In genomic region chr1:151078909-151079522, GRCm38 (mm10) we compare ENCODE assay signal across 8 mouse cellular contexts.
DNase-seq lines count a peak whose midpoint lies in the region; ATAC-seq and TF ChIP-seq lines count a peak whose summit lies in the region.

No protein-coding gene starts in this region.

- no peak for ATAC-seq in heart, embryonic 11.5 days (replicated peaks; ENCODE audit: insufficient number of reproducible peaks, low FRiP score, low TSS enrichment)
- ATAC-seq in kidney, embryonic 14.5 days (ENCODE audit: low FRiP score, low TSS enrichment), result peak; percentile 77; the same call in 1 of the 2 replicates

- no peaks in the 10 kb centered on the region for H3K36me3 ChIP-seq in heart, embryonic 11.5 days (ENCODE audit: control insufficient read depth, insufficient read depth, low read length)
- H3K36me3 ChIP-seq in kidney, embryonic 14.5 days (ENCODE audit: control insufficient read depth, insufficient read depth, low read length), result no peaks in the 10 kb centered on the region
- no peaks in the 10 kb centered on the region for H3K36me3 ChIP-seq in myocyte (ENCODE audit: control insufficient read depth, insufficient read depth)

- H3ac ChIP-seq in myocyte (ENCODE audit: control insufficient read depth, insufficient read length), result no peak overlapping the region

- no peaks in the 10 kb centered on the region for H3K27me3 ChIP-seq in heart, embryonic 11.5 days (ENCODE audit: control insufficient read depth, insufficient read depth, low read length)
- H3K27me3 ChIP-seq in kidney, embryonic 14.5 days (ENCODE audit: control insufficient read depth, insufficient read depth, low read length), result no peaks in the 10 kb centered on the region
- no peaks in the 10 kb centered on the region for H3K27me3 ChIP-seq in myocyte (ENCODE audit: control insufficient read depth, insufficient read depth, insufficient read length)

- H3K79me2 ChIP-seq in myocyte (ENCODE audit: control insufficient read depth, insufficient read depth), result no peaks in the 10 kb centered on the region

- 28% methylated on average over 16 of the region's 16 CpGs for WGBS in heart, embryonic 11.5 days (ENCODE audit: insufficient replicate concordance)
- 34% methylated on average over 16 of the region's 16 CpGs for WGBS in kidney, embryonic 14.5 days

- peak overlapping the region; percentile 43; the same call in 1 of the 2 replicates for H3K9ac ChIP-seq in heart, embryonic 11.5 days (ENCODE audit: low read depth, low read length)
- H3K9ac ChIP-seq in kidney, embryonic 14.5 days (ENCODE audit: low read depth, low read length), result no peak overlapping the region

- H3K4me3 ChIP-seq in embryonic fibroblast, embryonic 13.5 days (ENCODE audit: insufficient read depth, low read length), result no peak overlapping the region
- no peak overlapping the region for H3K4me3 ChIP-seq in heart, embryonic 11.5 days (ENCODE audit: low read depth, low read length)
- H3K4me3 ChIP-seq in kidney, embryonic 14.5 days (ENCODE audit: low read length), result no peak overlapping the region
- H3K4me3 ChIP-seq in myocyte, result no peak overlapping the region

- H3K27ac ChIP-seq in embryonic fibroblast, embryonic 13.5 days (ENCODE audit: insufficient read depth, low read length), result no peak overlapping the region
- peak overlapping the region; percentile 84 for H3K27ac ChIP-seq in heart, embryonic 11.5 days (ENCODE audit: low read depth, low read length)
- no peak overlapping the region for H3K27ac ChIP-seq in kidney, embryonic 14.5 days (ENCODE audit: low read depth, low read length)

- no peaks in the 10 kb centered on the region for H3K9me3 ChIP-seq in heart, embryonic 11.5 days (replicated peaks; ENCODE audit: control insufficient read depth, low read length)
- no peaks in the 10 kb centered on the region for H3K9me3 ChIP-seq in kidney, embryonic 14.5 days (ENCODE audit: control insufficient read depth, low read length)

- peak; percentile 92 for TF ChIP-seq CTCF in embryonic fibroblast, embryonic 13.5 days (IDR thresholded peaks at IDR 0.05; ENCODE audit: borderline replicate concordance, insufficient read depth, low read length)

- DNase-seq in 3T3-L1 (ENCODE audit: low read depth, low spot score), result peak; percentile 84
- DNase-seq in adrenal gland, postnatal 36 days, result peak; percentile 78 to 86
- peak; percentile 88 for DNase-seq in liver
- DNase-seq in spleen, postnatal 36 days (ENCODE audit: low spot score in 2 of 2), result peak; percentile 68 to 79

- TF ChIP-seq POLR2A in embryonic fibroblast, embryonic 13.5 days (IDR thresholded peaks at IDR 0.05; ENCODE audit: low read depth, low read length), result no peak
- TF ChIP-seq POLR2A in myocyte (IDR thresholded peaks at IDR 0.05; ENCODE audit: insufficient read length, low read depth), result no peak

- H3K4me1 ChIP-seq in embryonic fibroblast, embryonic 13.5 days (ENCODE audit: control insufficient read depth, insufficient read depth, low read length), result no peaks in the 10 kb centered on the region; the same call in 1 of the 2 replicates
- H3K4me1 ChIP-seq in heart, embryonic 11.5 days (ENCODE audit: control insufficient read depth, insufficient read depth, low read length), result peaks cover 19% of the 10 kb centered on the region
- peaks cover 4% of the 10 kb centered on the region; the same call in 1 of the 2 replicates for H3K4me1 ChIP-seq in kidney, embryonic 14.5 days (ENCODE audit: control insufficient read depth, insufficient read depth, low read length)

- peak overlapping the region; percentile 33 for H3K4me2 ChIP-seq in heart, embryonic 11.5 days
- H3K4me2 ChIP-seq in kidney, embryonic 14.5 days (replicated peaks; ENCODE audit: low read depth, low read length), result no peak overlapping the region
- peak overlapping the region; percentile 12 for H3K4me2 ChIP-seq in myocyte (ENCODE audit: low read depth)

TF ChIP-seq in myocyte, 11 proteins besides CTCF, POLR2A, EP300 and RAD21:
- no peak for TF ChIP-seq USF1 (IDR thresholded peaks at IDR 0.05; ENCODE audit: low read depth)
- TF ChIP-seq SRF (IDR thresholded peaks at IDR 0.05; ENCODE audit: control insufficient read depth, insufficient read length, low read depth), result no peak
- no peak for TF ChIP-seq CEBPB (IDR thresholded peaks at IDR 0.05; ENCODE audit: insufficient read depth, poor library complexity, severe bottlenecking)
- peak in 2 of 3 experiments; percentile 22 to 65 for TF ChIP-seq MYOG (IDR thresholded peaks at IDR 0.05; ENCODE audit: control insufficient read depth in 1 of 3, insufficient read depth in 1 of 3, insufficient read length in 2 of 3, low read depth in 2 of 3)
- TF ChIP-seq REST (IDR thresholded peaks at IDR 0.05; ENCODE audit: insufficient read depth, insufficient read length), result no peak
- TF ChIP-seq MAX (IDR thresholded peaks at IDR 0.05; ENCODE audit: low read depth), result no peak
- TF ChIP-seq MYOD1 (IDR thresholded peaks at IDR 0.05; ENCODE audit: control insufficient read depth in 1 of 3, insufficient read length in 2 of 3, low read depth in 2 of 3), result peak in 2 of 3 experiments; percentile 53 to 83
- no peak for TF ChIP-seq POLR2AphosphoS2 (IDR thresholded peaks at IDR 0.05; ENCODE audit: insufficient read length, low read depth)
- no peak for TF ChIP-seq TCF12 (IDR thresholded peaks at IDR 0.05; ENCODE audit: insufficient read depth, poor library complexity, severe bottlenecking)
- no peak for TF ChIP-seq E2F4 (IDR thresholded peaks at IDR 0.05; ENCODE audit: insufficient read depth)
- TF ChIP-seq TCF3 (IDR thresholded peaks at IDR 0.05; ENCODE audit: insufficient read length, low read depth), result no peak
